Mouse (Mus musculus) CH12.LX (cell line): ENCODE measurements around the gene Arid4a.

Experiments used
- HCFC1 ChIP-seq: IDR thresholded peaks from 2 replicates; pipeline ENCODE4 v1.6.1; 2012; ENCODE audit warnings: low read depth, mild to moderate bottlenecking, inconsistent platforms, low read length, improper control_type of control experiment
- POLR2A ChIP-seq: IDR thresholded peaks from 2 replicates; pipeline ENCODE4 v1.6.1; 2011; ENCODE audit warnings: low read depth, mild to moderate bottlenecking, improper control_type of control experiment, low read length
- ZC3H11A ChIP-seq: IDR thresholded peaks from 2 replicates; pipeline ENCODE4 v1.6.1; 2012; ENCODE audit warnings: low read depth, mild to moderate bottlenecking, inconsistent platforms, low read length, improper control_type of control experiment

GRCm38 (mm10) chr12:71035826-71036225 is 20.0 kb downstream of the Arid4a start:
- no peak for TF ChIP-seq HCFC1
- no peak for TF ChIP-seq POLR2A
- no peak for TF ChIP-seq ZC3H11A
